Comparison of ENCODE assay signal across 30 mouse cellular contexts in genomic region chr15:75137739-75138138, GRCm38 (mm10). TPM values are rescaled to one million over a fixed set of nuclear protein-coding genes. Genes with fewer than 3 reads are reported as not detected.
DNase-seq lines count a peak whose midpoint lies in the region; ATAC-seq and TF ChIP-seq lines count a peak whose summit lies in the region.
"Not testable (repeated sequence)": the region's sequence is repeated elsewhere in the genome, so short reads cannot be mapped to it uniquely, and the experiment has no call there.
"Had no signal": no experiment of that assay in that cellular context is flagged by ENCODE, and none has a peak within 500 bp of the region (broad histone marks: within the 10 kb centered on the region; RNA-seq: fewer than 3 reads in every experiment).

No protein-coding gene starts in this region.

- peak overlapping the region; percentile 77 for H3K27ac ChIP-seq in bone marrow, adult 2 months (ENCODE audit: control insufficient read depth, insufficient read depth, low read depth, low read length, poor library complexity)
- peak overlapping the region; percentile 55; the same call in 1 of the 2 replicates for H3K27ac ChIP-seq in liver, postnatal 0 days (ENCODE audit: low read depth)

- H3K4me1 ChIP-seq in bone marrow, adult 2 months (ENCODE audit: control insufficient read depth, insufficient read depth, low read length); liver, postnatal 0 days (ENCODE audit: insufficient read depth): not testable (repeated sequence)

- H3K9me3 ChIP-seq in liver, postnatal 0 days (ENCODE audit: low read length): not testable (repeated sequence)

- ATAC-seq in granulocyte monocyte progenitor cell, adult 5-6 weeks (replicated peaks; ENCODE audit: poor library complexity, severe bottlenecking): peak; percentile 77
- ATAC-seq in liver, postnatal 0 days: peak; percentile 41; the same call in 1 of the 2 replicates
- peak; percentile 80 for ATAC-seq in monocyte, adult 5-6 weeks (replicated peaks; ENCODE audit: insufficient number of reproducible peaks, low FRiP score, low TSS enrichment, poor library complexity, severe bottlenecking)

- not testable (repeated sequence) for TF ChIP-seq POLR2A in bone marrow, adult 2 months (IDR thresholded peaks at IDR 0.05; ENCODE audit: borderline replicate concordance, control insufficient read depth, low read depth, low read length)

- not testable (repeated sequence) for H3K4me3 ChIP-seq in bone marrow, adult 2 months (replicated peaks; ENCODE audit: control insufficient read depth, low read depth, low read length); liver, postnatal 0 days (ENCODE audit: low read depth, low read length)

- H3K9ac ChIP-seq in liver, postnatal 0 days (replicated peaks): not testable (repeated sequence)

- 24% methylated on average over 3 of the region's 3 CpGs for WGBS in bone marrow, adult 2 months
- WGBS in liver, postnatal 0 days (ENCODE audit: insufficient replicate concordance): 48% methylated on average over 3 of the region's 3 CpGs

- DNase-seq in 416B (ENCODE audit: low read depth): peak; percentile 49
- peak; percentile 3 to 5 for DNase-seq in kidney, postnatal 4 days
- DNase-seq in liver, postnatal 0 days: peak; percentile 51
- DNase-seq in thymus, postnatal 4 days: peak; percentile 23

- TF ChIP-seq EP300 in liver, postnatal 0 days (IDR thresholded peaks at IDR 0.05; ENCODE audit: low read depth): not testable (repeated sequence)

- not testable (repeated sequence) for H3K27me3 ChIP-seq in liver, postnatal 0 days (ENCODE audit: insufficient read depth, low read length)

- H3K36me3 ChIP-seq in liver, postnatal 0 days (replicated peaks; ENCODE audit: insufficient read depth, low read length): not testable (repeated sequence)

- not testable (repeated sequence) for TF ChIP-seq CTCF in bone marrow, adult 2 months (IDR thresholded peaks at IDR 0.05; ENCODE audit: control insufficient read depth, insufficient read depth, low read length); liver, postnatal 0 days (IDR thresholded peaks at IDR 0.05; ENCODE audit: low read depth)

- H3K4me2 ChIP-seq in liver, postnatal 0 days (ENCODE audit: low read depth, low read length): not testable (repeated sequence)

RNA-seq across cellular contexts. Expression of gene Ly6g, which starts 17.3 kb away (rescaled TPM):
- polyA plus RNA-seq in bone marrow, adult 2 months (2011; ENCODE audit: insufficient read depth, insufficient read length, low replicate concordance, missing spikeins): 99.4 and 213 TPM in 2 replicates
- 2.7 TPM in 1 of 2 replicates, not detected in the other for total RNA-seq in granulocyte monocyte progenitor cell, adult 5-6 weeks (2014; fragmentation: Nextera tagmentation)
- 3.2 and 4.9 TPM in 2 replicates for total RNA-seq in granulocyte monocyte progenitor cell, adult 5-6 weeks (2017)
- polyA plus RNA-seq in liver, postnatal 0 days (2015; fragmentation: Nextera tagmentation; extraction: Ambion mirVana): 5.5 and 6.3 TPM in 2 replicates
- total RNA-seq in monocyte, adult 5-6 weeks (2017): not detected in 3 replicates
- total RNA-seq: adrenal gland, adult 8-10 months; adrenal gland, postnatal 25 days; ES-E14; gastrocnemius, adult 8-10 months; gastrocnemius, postnatal 25 days; heart, adult 8-10 months; heart, postnatal 25 days had no signal
- polyA plus RNA-seq: activated CD4-positive, CD25-positive, alpha-beta regulatory T cell, adult 4 months; CD4-positive, CD25-positive, alpha-beta regulatory T cell, adult 4 months; cerebellum, adult 2 months; cortical plate, adult 2 months; embryonic facial prominence, embryonic 10.5 days; embryonic facial prominence, embryonic 13.5 days; erythroblast, embryonic 14.5 days; forebrain, embryonic 12.5 days; forebrain, embryonic 15.5 days; gonadal fat pad, adult 2 months; heart, embryonic 11.5 days; heart, embryonic 14.5 days; heart, postnatal 0 days; hindbrain, embryonic 12.5 days; hindbrain, embryonic 15.5 days; intestine, embryonic 15.5 days had no signal

RNA-seq across cellular contexts. Expression of gene Ly6c2, which starts 26.0 kb away (rescaled TPM):
- polyA plus RNA-seq in bone marrow, adult 2 months (2011; ENCODE audit: insufficient read depth, insufficient read length, low replicate concordance, missing spikeins): 165 and 459 TPM in 2 replicates
- 3,770 and 4,250 TPM in 2 replicates for total RNA-seq in granulocyte monocyte progenitor cell, adult 5-6 weeks (2014; fragmentation: Nextera tagmentation)
- total RNA-seq in granulocyte monocyte progenitor cell, adult 5-6 weeks (2017): 1,953 and 2,572 TPM in 2 replicates
- 123 and 126 TPM in 2 replicates for polyA plus RNA-seq in liver, postnatal 0 days (2015; fragmentation: Nextera tagmentation; extraction: Ambion mirVana)
- 64.9 to 239 TPM (median 82.4 TPM) in 3 replicates for total RNA-seq in monocyte, adult 5-6 weeks (2017)
- total RNA-seq: ES-E14 had no signal
- polyA plus RNA-seq: embryonic facial prominence, embryonic 10.5 days; forebrain, embryonic 12.5 days; forebrain, embryonic 15.5 days; heart, embryonic 11.5 days; hindbrain, embryonic 12.5 days had no signal
